Mouse (Mus musculus) left cerebral cortex, postnatal 25 days (tissue): ENCODE measurements around the gene Wnt3a. TPM values are rescaled to one million over a fixed set of nuclear protein-coding genes. Genes with fewer than 3 reads are reported as not detected.

Source experiments
- DNase-seq, 2 experiments: peaks; one replicate each; pipeline ENCODE4 v3.0.0; 2022; ENCODE audit warnings: low spot score in 2 of 2, mixed read lengths in 1 of 2
- intact Hi-C: fragments of 180-260 bp; cut with DNase I; formaldehyde crosslinking; loops from one replicate; pipeline ENCODE4 v1.15.1; 2025
- total RNA-seq, 2 experiments: library from RNA; stranded (reverse); gene quantifications; 2 replicates each; pipeline ENCODE4 v1.2.3; 2021

Gene Wnt3a
- total RNA-seq, 2 experiments from 2014 or later, result not detected

- DNase-seq, result no peak
- intact Hi-C loops, result loop anchor here (5.0 kb wide), 1 partner anchor 105 kb away; no protein-coding TSS in a partner anchor
Observed at GRCm38 (mm10) chr11:59276877-59277276, 13.7 kb downstream of the Wnt3a start.

- no peak for DNase-seq
- intact Hi-C loops, result no loop called here
Observed at GRCm38 (mm10) chr11:59274184-59274583, 16.4 kb downstream of the Wnt3a start.

- intact Hi-C loops, result no loop called here
- DNase-seq, result no peak
Observed at GRCm38 (mm10) chr11:59266727-59267126, 23.8 kb downstream of the Wnt3a start.

- DNase-seq, result no peak
- intact Hi-C loops, result no loop called here
Observed at GRCm38 (mm10) chr11:59265154-59265813, 25.3 kb downstream of the Wnt3a start.

- DNase-seq, result no peak
- intact Hi-C loops, result no loop called here
Observed at GRCm38 (mm10) chr11:59264593-59264992, 26.0 kb downstream of the Wnt3a start.

- intact Hi-C loops, result no loop called here
- peak; percentile 9 to 14 for DNase-seq
Observed at GRCm38 (mm10) chr11:59263870-59264563, 26.5 kb downstream of the Wnt3a start.

- no peak for DNase-seq
- intact Hi-C loops, result no loop called here
Observed at GRCm38 (mm10) chr11:59262308-59262707, 28.2 kb downstream of the Wnt3a start.

GRCm38 (mm10) chr11:59260706-59261493 is 29.7 kb downstream of the Wnt3a start:
- intact Hi-C loops, result no loop called here
- DNase-seq, result no peak

GRCm38 (mm10) chr11:59259647-59260046 is 30.9 kb downstream of the Wnt3a start:
- intact Hi-C loops, result no loop called here
- DNase-seq, result no peak

GRCm38 (mm10) chr11:59248101-59248500 is 42.5 kb downstream of the Wnt3a start:
- no peak for DNase-seq
- intact Hi-C loops, result no loop called here

- DNase-seq, result no peak
- intact Hi-C loops, result no loop called here
Observed at GRCm38 (mm10) chr11:59243856-59244255, 46.7 kb downstream of the Wnt3a start.

GRCm38 (mm10) chr11:59241841-59242240 is 48.7 kb downstream of the Wnt3a start:
- intact Hi-C loops, result no loop called here
- no peak for DNase-seq

GRCm38 (mm10) chr11:59239796-59240195 is 50.8 kb downstream of the Wnt3a start:
- no peak for DNase-seq
- intact Hi-C loops, result loop anchor here (2.0 kb wide), 1 partner anchor 53 kb away; no protein-coding TSS in a partner anchor

- intact Hi-C loops, result loop anchor here (2.0 kb wide), 1 partner anchor 53 kb away; no protein-coding TSS in a partner anchor
- no peak for DNase-seq
Observed at GRCm38 (mm10) chr11:59239428-59239785, 51.1 kb downstream of the Wnt3a start.

GRCm38 (mm10) chr11:59238525-59239427 is 51.8 kb downstream of the Wnt3a start:
- DNase-seq, result peak; percentile 46 to 57
- intact Hi-C loops, result loop anchor here (2.0 kb wide), 1 partner anchor 54 kb away; no protein-coding TSS in a partner anchor

GRCm38 (mm10) chr11:59232797-59233196 is 57.8 kb downstream of the Wnt3a start:
- intact Hi-C loops, result no loop called here
- DNase-seq, result no peak

GRCm38 (mm10) chr11:59230144-59230760 is 60.3 kb downstream of the Wnt3a start:
- intact Hi-C loops, result no loop called here
- DNase-seq, result peak; percentile 51 to 65

- DNase-seq, result peak; percentile 97 to 98
- intact Hi-C loops, result loop anchor here (2.0 to 5.0 kb wide), 2 partner anchors 70 to 264 kb away; no protein-coding TSS in a partner anchor
Observed at GRCm38 (mm10) chr11:59228122-59228953, 62.2 kb downstream of the Wnt3a start, which contains the start of gene Arf1. Gene Arf1, minus strand, starts transcription at chr11:59228270.
